Mouse (Mus musculus) limb, embryonic 10.5 days (tissue): Measurements from ENCODE around the gene Fars2. TPM values are rescaled to one million over a fixed set of nuclear protein-coding genes. Genes with fewer than 3 reads are reported as not detected.

Experiments
- DNase-seq: peaks from one replicate; pipeline ENCODE4 v3.0.0-alpha.2; 2017; ENCODE audit warnings: low spot score
- H3K27ac ChIP-seq: fragments of 300-500 bp; sonication (generic); 2 replicates; pipeline ENCODE4 v1.5.1; 2016; ENCODE audit warnings: mild to moderate bottlenecking
- H3K27me3 ChIP-seq: fragments of 300-500 bp; sonication (generic); 2 replicates; pipeline ENCODE4 v1.6.1; 2016; ENCODE audit warnings: low read depth, mild to moderate bottlenecking; ENCODE audit not compliant: poor library complexity, severe bottlenecking
- H3K36me3 ChIP-seq: fragments of 300-500 bp; sonication (generic); 2 replicates; pipeline ENCODE4 v1.6.1; 2016; ENCODE audit warnings: mild to moderate bottlenecking, moderate library complexity
- H3K4me1 ChIP-seq: fragments of 300-500 bp; sonication (generic); 2 replicates; pipeline ENCODE4 v1.6.1; 2016
- H3K4me3 ChIP-seq: fragments of 300-500 bp; sonication (generic); 2 replicates; pipeline ENCODE4 v1.5.1; 2016; ENCODE audit warnings: mild to moderate bottlenecking, moderate library complexity
- H3K9me3 ChIP-seq: fragments of 300-500 bp; sonication (generic); replicated peaks from 2 replicates; pipeline ENCODE4 v1.6.1; 2016; ENCODE audit warnings: mild to moderate bottlenecking
- WGBS: fragments of 180-500 bp; shearing (Covaris S2); methylation state at CpG from one replicate; pipeline ENCODE4 v1.1.7; 2016; 5-methylcytosine and 5-hydroxymethylcytosine counted together
- polyA plus RNA-seq: library from polyadenylated mRNA; unstranded; fragments of >200 nt; fragmentation: Nextera tagmentation; extraction: Ambion mirVana; gene quantifications from 2 replicates; pipeline ENCODE4 v1.2.1, GENCODE M21; 2016

Fars2 gene
- polyA plus RNA-seq, 1 experiment from 2014 or later: 24.3 TPM

- WGBS: 92% methylated on average over 1 of the region's 1 CpGs
Observed at GRCm38 (mm10) chr13:36621333-36621659, 504.1 kb downstream of the Fars2 start.

DNA sequence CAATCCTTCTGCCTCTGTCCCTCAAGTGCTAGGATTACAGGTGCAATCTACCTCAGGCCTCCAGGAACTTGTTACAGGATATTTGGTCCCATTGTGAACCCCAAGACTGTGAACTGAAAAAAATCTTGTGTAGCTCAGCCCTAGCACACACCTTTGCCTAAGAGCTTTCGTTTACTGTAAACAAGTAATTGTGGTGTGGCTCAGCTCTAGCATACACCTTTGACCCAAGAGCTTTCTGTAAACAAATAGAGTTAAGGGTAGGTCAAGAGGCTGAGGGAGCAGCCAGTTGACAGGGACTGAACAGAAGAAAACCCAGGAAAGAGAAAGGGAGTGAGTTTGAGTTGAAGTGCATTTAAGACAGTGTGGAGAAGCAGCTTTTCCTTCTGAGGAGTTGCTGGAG, 506.3 kb downstream of the Fars2 start:
- no peak overlapping the region for H3K4me3 ChIP-seq
- no peaks in the 10 kb centered on the region for H3K9me3 ChIP-seq
- H3K27ac ChIP-seq: no peak overlapping the region
- no peak for DNase-seq
- H3K36me3 ChIP-seq: no peaks in the 10 kb centered on the region
- H3K4me1 ChIP-seq: no peaks in the 10 kb centered on the region
- 64% methylated on average over 1 of the region's 1 CpGs for WGBS
- H3K27me3 ChIP-seq: no peaks in the 10 kb centered on the region

More at GRCm38 (mm10) chr13:36621333-36621659, 504.1 kb downstream of the Fars2 start:
- DNase-seq: no peak
- Histone ChIP-seq H3K36me3 (no peaks in the 10 kb centered on the region), H3K27ac (no peak overlapping the region), H3K4me1 (no peaks in the 10 kb centered on the region), H3K4me3 (no peak overlapping the region), H3K27me3 (no peaks in the 10 kb centered on the region), H3K9me3 (no peaks in the 10 kb centered on the region)

GRCm38 (mm10) chr13:36629154-36629553, 511.9 kb downstream of the Fars2 start:
- no peaks in the 10 kb centered on the region for H3K27me3 ChIP-seq
- WGBS: 89% methylated on average over 1 of the region's 1 CpGs
- H3K9me3 ChIP-seq: no peaks in the 10 kb centered on the region
- no peaks in the 10 kb centered on the region for H3K4me1 ChIP-seq
- no peak overlapping the region for H3K4me3 ChIP-seq
- DNase-seq: no peak
- H3K36me3 ChIP-seq: no peaks in the 10 kb centered on the region
- no peak overlapping the region for H3K27ac ChIP-seq

- no peaks in the 10 kb centered on the region for H3K9me3 ChIP-seq
- DNase-seq: peak; percentile 35
- WGBS: 17% methylated on average over 7 of the region's 7 CpGs
- peaks cover 15% of the 10 kb centered on the region for H3K4me1 ChIP-seq
- H3K4me3 ChIP-seq: no peak overlapping the region
- no peaks in the 10 kb centered on the region for H3K36me3 ChIP-seq
- H3K27me3 ChIP-seq: no peaks in the 10 kb centered on the region
- H3K27ac ChIP-seq: peak overlapping the region; percentile 71
Observed at GRCm38 (mm10) chr13:36648257-36648656, 531.0 kb downstream of the Fars2 start.

GRCm38 (mm10) chr13:36654251-36654650, 537.0 kb downstream of the Fars2 start:
- 81% methylated on average over 3 of the region's 3 CpGs for WGBS
- H3K9me3 ChIP-seq: no peaks in the 10 kb centered on the region
- H3K36me3 ChIP-seq: no peaks in the 10 kb centered on the region
- no peak overlapping the region for H3K4me3 ChIP-seq
- no peak for DNase-seq
- no peaks in the 10 kb centered on the region for H3K4me1 ChIP-seq
- no peaks in the 10 kb centered on the region for H3K27me3 ChIP-seq
- no peak overlapping the region for H3K27ac ChIP-seq

DNA sequence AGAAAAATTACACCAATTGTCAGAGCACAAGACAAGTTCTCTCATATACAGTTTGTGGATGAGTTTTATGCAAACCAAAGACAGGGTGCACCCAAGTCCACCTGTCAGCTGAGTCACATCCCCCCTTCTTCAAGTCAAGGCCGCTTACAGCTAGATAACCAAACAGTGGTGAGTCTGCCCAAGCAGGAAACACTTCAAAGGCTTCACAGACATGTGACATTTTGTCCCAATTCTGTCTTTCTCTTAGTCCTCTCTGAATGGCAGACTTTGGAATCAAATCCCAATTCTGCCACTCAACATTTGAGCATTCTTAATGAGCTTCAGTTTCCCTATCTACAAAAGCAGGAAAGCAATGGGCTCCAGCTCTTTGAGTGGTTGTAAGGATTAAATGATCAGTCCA, 562.1 kb downstream of the Fars2 start:
- 75% methylated on average over 1 of the region's 1 CpGs for WGBS
- Histone ChIP-seq H3K27ac (no peak overlapping the region), H3K4me1 (no peaks in the 10 kb centered on the region), H3K4me3 (no peak overlapping the region), H3K27me3 (no peaks in the 10 kb centered on the region), H3K36me3 (no peaks in the 10 kb centered on the region), H3K9me3 (no peaks in the 10 kb centered on the region)
- no peak for DNase-seq

DNA sequence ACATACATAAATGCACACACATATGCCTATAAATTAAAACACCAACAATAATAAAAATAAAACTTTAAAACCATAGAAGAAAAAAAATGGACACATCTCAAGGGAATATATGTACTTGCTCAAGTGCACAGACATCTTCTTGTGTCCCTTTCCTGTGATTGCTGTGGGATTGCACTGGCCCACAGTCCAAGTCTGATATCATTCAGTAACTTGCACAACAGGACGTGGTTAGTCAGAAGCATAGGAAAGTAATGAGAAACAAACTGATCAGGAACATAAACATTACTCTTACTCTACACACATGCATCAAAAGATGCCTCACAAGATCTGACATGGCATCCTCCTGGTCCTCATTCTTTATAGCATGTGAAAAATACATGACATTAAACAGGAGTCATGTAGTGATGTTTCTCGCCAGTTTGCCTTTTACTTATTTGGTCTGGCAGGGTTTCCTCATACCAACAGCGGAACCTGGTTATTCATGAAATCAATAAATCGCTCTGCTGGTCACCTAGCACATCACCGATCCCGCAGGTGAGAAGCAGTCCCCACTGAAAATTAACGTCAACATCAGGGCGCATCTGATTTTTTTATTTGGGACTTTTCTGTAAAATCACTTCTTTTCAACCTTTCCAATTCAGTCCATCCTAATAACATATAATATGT, 563.6 kb downstream of the Fars2 start:
- Histone ChIP-seq H3K27me3 (no peaks in the 10 kb centered on the region), H3K4me3 (no peak overlapping the region), H3K36me3 (no peaks in the 10 kb centered on the region), H3K9me3 (no peaks in the 10 kb centered on the region), H3K27ac (no peak overlapping the region), H3K4me1 (no peaks in the 10 kb centered on the region)
- no peak for DNase-seq
- 93% methylated on average over 8 of the region's 8 CpGs for WGBS

- no peak for DNase-seq
- Histone ChIP-seq H3K27me3 (no peaks in the 10 kb centered on the region), H3K27ac (no peak overlapping the region), H3K9me3 (no peaks in the 10 kb centered on the region), H3K4me3 (no peak overlapping the region), H3K36me3 (no peaks in the 10 kb centered on the region), H3K4me1 (no peaks in the 10 kb centered on the region)
- WGBS: 81% methylated on average over 4 of the region's 4 CpGs
Observed at GRCm38 (mm10) chr13:36683581-36683980, 566.4 kb downstream of the Fars2 start.

GRCm38 (mm10) chr13:36695516-36696201, 578.4 kb downstream of the Fars2 start:
- Histone ChIP-seq H3K36me3 (no peaks in the 10 kb centered on the region), H3K9me3 (no peaks in the 10 kb centered on the region), H3K4me1 (no peaks in the 10 kb centered on the region), H3K4me3 (no peak overlapping the region), H3K27ac (no peak overlapping the region), H3K27me3 (no peaks in the 10 kb centered on the region)
- no peak for DNase-seq
- WGBS: 71% methylated on average over 7 of the region's 7 CpGs

- no peaks in the 10 kb centered on the region for H3K27me3 ChIP-seq
- H3K27ac ChIP-seq: no peak overlapping the region
- no peak for DNase-seq
- H3K4me3 ChIP-seq: no peak overlapping the region
- no peaks in the 10 kb centered on the region for H3K9me3 ChIP-seq
- H3K36me3 ChIP-seq: no peaks in the 10 kb centered on the region
- no peaks in the 10 kb centered on the region for H3K4me1 ChIP-seq
- WGBS: 90% methylated on average over 8 of the region's 8 CpGs
Observed at GRCm38 (mm10) chr13:36696351-36696771, 579.1 kb downstream of the Fars2 start.

- Histone ChIP-seq H3K36me3 (no peaks in the 10 kb centered on the region), H3K27me3 (no peaks in the 10 kb centered on the region), H3K9me3 (no peaks in the 10 kb centered on the region), H3K4me1 (no peaks in the 10 kb centered on the region), H3K4me3 (no peak overlapping the region), H3K27ac (no peak overlapping the region)
- DNase-seq: no peak
- WGBS: 74% methylated on average over 3 of the region's 3 CpGs
Observed at GRCm38 (mm10) chr13:36707088-36707690, 590.0 kb downstream of the Fars2 start.

DNA sequence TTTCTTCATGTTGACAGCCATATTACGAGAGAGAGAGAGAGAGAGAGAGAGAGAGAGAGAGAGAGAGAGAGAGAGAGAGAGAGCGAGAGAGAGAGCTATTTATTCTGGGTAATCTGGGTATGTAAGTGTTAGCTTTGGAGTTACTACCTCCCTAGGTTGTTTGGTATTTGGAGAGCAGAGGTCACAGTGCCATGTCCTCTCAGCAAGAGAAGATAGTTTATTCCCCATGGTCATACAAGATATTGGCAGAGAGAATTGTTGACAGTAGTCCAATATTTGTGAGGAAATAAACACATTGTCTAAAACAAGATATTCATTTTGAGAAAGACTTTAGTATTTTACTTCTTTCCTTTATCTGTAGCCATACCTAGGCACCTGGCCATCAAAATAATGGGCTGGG, 596.9 kb downstream of the Fars2 start:
- no peak for DNase-seq
- 88% methylated on average over 2 of the region's 2 CpGs for WGBS
- no peaks in the 10 kb centered on the region for H3K9me3 ChIP-seq

DNA sequence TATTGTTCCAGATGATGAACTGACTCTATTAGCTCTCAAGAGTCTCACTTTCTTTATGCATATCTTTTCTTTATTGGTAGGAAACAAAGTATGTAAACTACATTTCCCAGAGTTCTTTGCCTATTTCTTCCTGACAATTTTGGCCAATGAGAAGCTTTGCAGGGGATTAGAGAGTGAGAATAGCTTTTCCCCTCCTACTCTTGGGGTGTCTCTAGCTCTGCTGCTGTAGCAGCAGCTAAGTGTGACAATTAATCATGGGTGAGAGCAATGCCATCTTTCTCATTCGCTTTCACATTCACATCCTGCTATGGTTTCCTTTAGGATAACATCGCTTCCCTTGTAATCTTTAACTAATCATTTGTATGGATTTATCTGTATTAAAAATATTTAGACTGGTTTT, 599.5 kb downstream of the Fars2 start:
- Histone ChIP-seq H3K27ac (no peak overlapping the region), H3K27me3 (peaks cover 14% of the 10 kb centered on the region), H3K4me3 (no peak overlapping the region), H3K9me3 (no peaks in the 10 kb centered on the region), H3K4me1 (no peaks in the 10 kb centered on the region), H3K36me3 (no peaks in the 10 kb centered on the region)
- no peak for DNase-seq
- WGBS: 64% methylated on average over 2 of the region's 2 CpGs

More for the DNA sequence above, 596.9 kb downstream of the Fars2 start:
- Histone ChIP-seq H3K27ac (no peak overlapping the region), H3K27me3 (no peaks in the 10 kb centered on the region), H3K4me1 (no peaks in the 10 kb centered on the region), H3K4me3 (no peak overlapping the region), H3K36me3 (no peaks in the 10 kb centered on the region)
